10 mouse cellular contexts compared by ENCODE assay signal in genomic region chr9:20636256-20636655, GRCm38 (mm10). TPM values are rescaled to one million over a fixed set of nuclear protein-coding genes. Genes with fewer than 3 reads are reported as not detected.
DNase-seq lines count a peak whose midpoint lies in the region; ATAC-seq and TF ChIP-seq lines count a peak whose summit lies in the region.
"Had no signal": no experiment of that assay in that cellular context is flagged by ENCODE, and none has a peak within 500 bp of the region (broad histone marks: within the 10 kb centered on the region; RNA-seq: fewer than 3 reads in every experiment).

No protein-coding gene starts in this region.

- TF ChIP-seq EP300 in CH12.LX (IDR thresholded peaks at IDR 0.05; ENCODE audit: low read length) = peak; percentile 59

- H3K4me3 ChIP-seq in hindbrain, embryonic 15.5 days = no peak overlapping the region
- H3K4me3 ChIP-seq in hindbrain, embryonic 11.5 days (ENCODE audit: low read depth, low read length) = no peak overlapping the region
- no peak overlapping the region for H3K4me3 ChIP-seq in CH12.LX (replicated peaks in 1 of 3; ENCODE audit: low read depth in 2 of 3, low read length in 2 of 3, poor library complexity in 1 of 3)
- H3K4me3 ChIP-seq: limb, embryonic 13.5 days had no signal

- no peak overlapping the region for H3K9ac ChIP-seq in hindbrain, embryonic 15.5 days
- H3K9ac ChIP-seq in hindbrain, embryonic 11.5 days (ENCODE audit: low read depth, low read length) = no peak overlapping the region
- H3K9ac ChIP-seq in CH12.LX (ENCODE audit: insufficient read depth, low read depth) = no peak overlapping the region
- H3K9ac ChIP-seq: limb, embryonic 13.5 days had no signal

- H3K4me1 ChIP-seq in hindbrain, embryonic 15.5 days (replicated peaks) = peaks cover 15% of the 10 kb centered on the region
- no peaks in the 10 kb centered on the region for H3K4me1 ChIP-seq in hindbrain, embryonic 11.5 days (replicated peaks; ENCODE audit: control insufficient read depth, insufficient read depth, low read length)
- H3K4me1 ChIP-seq in CH12.LX (ENCODE audit: control insufficient read depth in 1 of 2, insufficient read depth in 2 of 2) = peaks cover 9 to 48% of the 10 kb centered on the region in 2 experiments

- no peak overlapping the region for H3K27ac ChIP-seq in hindbrain, embryonic 15.5 days (replicated peaks)
- H3K27ac ChIP-seq in hindbrain, embryonic 11.5 days (ENCODE audit: low read depth, low read length) = no peak overlapping the region
- H3K27ac ChIP-seq in CH12.LX (ENCODE audit: insufficient read depth, low read depth) = no peak overlapping the region
- H3K27ac ChIP-seq: limb, embryonic 13.5 days had no signal

- TF ChIP-seq RAD21 in CH12.LX (IDR thresholded peaks at IDR 0.05; ENCODE audit: low read depth, low read length) = no peak

- TF ChIP-seq CTCF in CH12.LX (conservative IDR thresholded peaks at IDR 0.05 in 1 of 2, IDR thresholded peaks at IDR 0.05 in 1 of 2; ENCODE audit: low read depth in 2 of 2, low read length in 2 of 2) = no peak

- dilution Hi-C loops in CH12.LX (cut with MboI; ENCODE audit: extremely low pct_ligation_motif_present, extremely low pct_unique_long_range_greater_than_20kb, low sequenced_read_pairs) = no loop called here

- H3K36me3 ChIP-seq in hindbrain, embryonic 15.5 days = peaks cover 15% of the 10 kb centered on the region; the same call in 1 of the 2 replicates
- H3K36me3 ChIP-seq in hindbrain, embryonic 11.5 days (ENCODE audit: control insufficient read depth, insufficient read depth, low read length) = no peaks in the 10 kb centered on the region; the same call in 1 of the 2 replicates
- H3K36me3 ChIP-seq in CH12.LX (replicated peaks in 1 of 2; ENCODE audit: control insufficient read depth in 1 of 2, insufficient read depth in 1 of 2, low read length in 1 of 2) = peaks cover 17 to 38% of the 10 kb centered on the region in 2 experiments

- in situ Hi-C loops in CH12.LX (cut with MboI; ENCODE audit: low pct_ligation_motif_present, low pct_unique_long_range_greater_than_20kb, low sequenced_read_pairs) = no loop called here

- no peak for DNase-seq in hindbrain, embryonic 11.5 days (ENCODE audit: low spot score)
- DNase-seq in B cell, adult 2 months = peak; percentile 61 to 65
- peak; percentile 67 for DNase-seq in CH12.LX (ENCODE audit: extremely low read depth)
- DNase-seq in spleen, postnatal 36 days (ENCODE audit: low spot score in 2 of 2) = peak; percentile 71 to 75
- no peak for DNase-seq in embryo, embryonic 10.5 days (ENCODE audit: low spot score)
- DNase-seq in adrenal gland, postnatal 14 days = no peak
- DNase-seq: kidney, postnatal 36 days had no signal

- no peak overlapping the region for H3K4me2 ChIP-seq in hindbrain, embryonic 15.5 days
- no peak overlapping the region for H3K4me2 ChIP-seq in hindbrain, embryonic 11.5 days (replicated peaks; ENCODE audit: low read depth, low read length)
- H3K4me2 ChIP-seq in CH12.LX (ENCODE audit: insufficient read depth, low read depth, poor library complexity, severe bottlenecking) = no peak overlapping the region
- H3K4me2 ChIP-seq: limb, embryonic 13.5 days; midbrain, embryonic 11.5 days had no signal

- TF ChIP-seq POLR2A in CH12.LX (IDR thresholded peaks at IDR 0.05; ENCODE audit: low read depth, low read length) = no peak

- no peaks in the 10 kb centered on the region for H3K9me3 ChIP-seq in hindbrain, embryonic 15.5 days
- H3K9me3 ChIP-seq in hindbrain, embryonic 11.5 days (ENCODE audit: control insufficient read depth, low read length) = no peaks in the 10 kb centered on the region
- H3K9me3 ChIP-seq in CH12.LX (replicated peaks; ENCODE audit: low read length) = peaks cover 8% of the 10 kb centered on the region

- no peaks in the 10 kb centered on the region for H3K27me3 ChIP-seq in hindbrain, embryonic 15.5 days
- H3K27me3 ChIP-seq in hindbrain, embryonic 11.5 days (ENCODE audit: control insufficient read depth, insufficient read depth, low read length) = no peaks in the 10 kb centered on the region
- H3K27me3 ChIP-seq in CH12.LX (replicated peaks) = no peaks in the 10 kb centered on the region
- H3K27me3 ChIP-seq: limb, embryonic 13.5 days had no signal

- H3K79me2 ChIP-seq in CH12.LX (replicated peaks; ENCODE audit: control insufficient read depth, extremely low read depth, insufficient read depth, poor library complexity, severe bottlenecking) = peaks cover 5% of the 10 kb centered on the region

- 72% methylated on average over 3 of the region's 3 CpGs for WGBS in hindbrain, embryonic 15.5 days
- 78% methylated on average over 3 of the region's 3 CpGs for WGBS in hindbrain, embryonic 11.5 days

- peak; percentile 49; the same call in 1 of the 2 replicates for ATAC-seq in hindbrain, embryonic 15.5 days (ENCODE audit: low FRiP score, low read depth)
- no peak for ATAC-seq in hindbrain, embryonic 11.5 days (ENCODE audit: low FRiP score)

TF ChIP-seq in CH12.LX, 34 proteins besides CTCF, POLR2A, EP300 and RAD21:
- TF ChIP-seq BHLHE40 (IDR thresholded peaks at IDR 0.05; ENCODE audit: low read depth, low read length) (no peak), GABPA (IDR thresholded peaks at IDR 0.05; ENCODE audit: insufficient replicate concordance, low read depth, low read length) (no peak), POLR2AphosphoS2 (IDR thresholded peaks at IDR 0.05; ENCODE audit: low read depth, low read length) (no peak), ZMIZ1 (IDR thresholded peaks at IDR 0.05; ENCODE audit: low read depth, low read length) (no peak), ZC3H11A (IDR thresholded peaks at IDR 0.05; ENCODE audit: low read depth, low read length) (no peak), TCF12 (IDR thresholded peaks at IDR 0.05; ENCODE audit: low read depth, low read length) (peak; percentile 91), CHD2 (IDR thresholded peaks at IDR 0.05; ENCODE audit: low read length) (no peak), USF1 (IDR thresholded peaks at IDR 0.05; ENCODE audit: low read depth, low read length) (no peak), MAZ (IDR thresholded peaks at IDR 0.05; ENCODE audit: low read depth, low read length) (no peak), CHD1 (IDR thresholded peaks at IDR 0.05; ENCODE audit: low read depth, low read length) (no peak), JUND (conservative IDR thresholded peaks at IDR 0.05; ENCODE audit: low read depth, low read length) (no peak), ELF1 (IDR thresholded peaks at IDR 0.05; ENCODE audit: low read depth, low read length) (peak; percentile 36; the same call in 1 of the 2 replicates), RCOR1 (conservative IDR thresholded peaks at IDR 0.05; ENCODE audit: low read depth, low read length) (no peak), UBTF (IDR thresholded peaks at IDR 0.05; ENCODE audit: low read depth, low read length) (no peak), IRF4 (IDR thresholded peaks at IDR 0.05; ENCODE audit: low read depth, low read length) (0 out of 2 replicates have a peak, but pooled peaks have one; percentile 9), E2F4 (IDR thresholded peaks at IDR 0.05; ENCODE audit: insufficient replicate concordance, low read depth, low read length) (no peak), NELFE (IDR thresholded peaks at IDR 0.05; ENCODE audit: low read depth, low read length) (no peak), MAFK (IDR thresholded peaks at IDR 0.05; ENCODE audit: insufficient replicate concordance, low read length) (no peak), ETS1 (conservative IDR thresholded peaks at IDR 0.05; ENCODE audit: low read depth, low read length) (0 out of 2 replicates have a peak, but pooled peaks have one; percentile 32), SMC3 (IDR thresholded peaks at IDR 0.05; ENCODE audit: low read depth, low read length) (no peak), USF2 (conservative IDR thresholded peaks at IDR 0.05; ENCODE audit: low read depth, low read length) (no peak), MYC (IDR thresholded peaks at IDR 0.05; ENCODE audit: low read depth, low read length) (no peak), MXI1 (IDR thresholded peaks at IDR 0.05; ENCODE audit: low read depth, low read length) (no peak), PAX5 (IDR thresholded peaks at IDR 0.05; ENCODE audit: low read length) (no peak), MAX (IDR thresholded peaks at IDR 0.05; ENCODE audit: low read length) (no peak)
TF ChIP-seq in CH12.LX: peak in this region for 4.

RNA-seq across cellular contexts. Expression of gene Ubl5, which starts 6.4 kb away (rescaled TPM):
- 441 and 476 TPM in 2 replicates for polyA plus RNA-seq in hindbrain, embryonic 15.5 days (2015; fragmentation: Nextera tagmentation; extraction: Ambion mirVana)
- polyA plus RNA-seq in hindbrain, embryonic 11.5 days (2014; fragmentation: Nextera tagmentation; extraction: Ambion mirVana) = 448 and 456 TPM in 2 replicates
- total RNA-seq in CH12.LX (2012; rRNA removed) (264 and 291 TPM in 2 replicates), CH12.LX (2014; rRNA removed) (134 and 155 TPM in 2 replicates)
- polyA plus RNA-seq in CH12.LX (2012; ENCODE audit: insufficient read length, low read depth) = 264 and 328 TPM in 2 replicates
- 308 TPM in 2 replicates for total RNA-seq in adrenal gland, postnatal 14 days (2021)

RNA-seq across cellular contexts. Expression of gene Fbxl12, which starts 8.3 kb away (rescaled TPM):
- 13.8 TPM in 2 replicates for polyA plus RNA-seq in hindbrain, embryonic 15.5 days (2015; fragmentation: Nextera tagmentation; extraction: Ambion mirVana)
- 12.6 and 14.3 TPM in 2 replicates for polyA plus RNA-seq in hindbrain, embryonic 11.5 days (2014; fragmentation: Nextera tagmentation; extraction: Ambion mirVana)
- 4.2 and 5.0 TPM in 2 replicates for total RNA-seq in CH12.LX (2012; rRNA removed)
- 3.7 and 4.0 TPM in 2 replicates for total RNA-seq in CH12.LX (2014; rRNA removed)
- polyA plus RNA-seq in CH12.LX (2012; ENCODE audit: insufficient read length, low read depth) = 10.5 and 13.7 TPM in 2 replicates
- 15.3 and 18.7 TPM in 2 replicates for total RNA-seq in adrenal gland, postnatal 14 days (2021)

RNA-seq across cellular contexts. Expression of gene Pin1, which starts 15.6 kb away (rescaled TPM):
- 66.0 and 66.3 TPM in 2 replicates for polyA plus RNA-seq in hindbrain, embryonic 15.5 days (2015; fragmentation: Nextera tagmentation; extraction: Ambion mirVana)
- polyA plus RNA-seq in hindbrain, embryonic 11.5 days (2014; fragmentation: Nextera tagmentation; extraction: Ambion mirVana) = 65.2 and 65.9 TPM in 2 replicates
- total RNA-seq in CH12.LX (2012; rRNA removed) = 43.0 and 55.8 TPM in 2 replicates
- total RNA-seq in CH12.LX (2014; rRNA removed) = 48.6 and 51.4 TPM in 2 replicates
- 37.0 and 38.3 TPM in 2 replicates for polyA plus RNA-seq in CH12.LX (2012; ENCODE audit: insufficient read length, low read depth)
- 20.1 and 20.2 TPM in 2 replicates for total RNA-seq in adrenal gland, postnatal 14 days (2021)

RNA-seq across cellular contexts. Expression of gene Zfp846, which starts 55.2 kb away (rescaled TPM):
- 45.0 and 45.3 TPM in 2 replicates for polyA plus RNA-seq in hindbrain, embryonic 15.5 days (2015; fragmentation: Nextera tagmentation; extraction: Ambion mirVana)
- polyA plus RNA-seq in hindbrain, embryonic 11.5 days (2014; fragmentation: Nextera tagmentation; extraction: Ambion mirVana) = 26.3 and 34.1 TPM in 2 replicates
- 2.8 and 3.4 TPM in 2 replicates for total RNA-seq in CH12.LX (2012; rRNA removed)
- 4.8 and 4.9 TPM in 2 replicates for total RNA-seq in CH12.LX (2014; rRNA removed)
- 3.4 and 4.8 TPM in 2 replicates for polyA plus RNA-seq in CH12.LX (2012; ENCODE audit: insufficient read length, low read depth)
- total RNA-seq in adrenal gland, postnatal 14 days (2021) = 9.2 and 10.8 TPM in 2 replicates

Comparison
In these comparisons a context has a peak if more than half of its experiments do, and no peak if none do; other contexts are left out.
1. DNase-seq: peak in B cell, adult 2 months (2 of 2), CH12.LX (single experiment) and spleen, postnatal 36 days (2 of 2); none in hindbrain, embryonic 11.5 days (single experiment), embryo, embryonic 10.5 days (single experiment) and adrenal gland, postnatal 14 days (single experiment).